Mouse (Mus musculus) lung, postnatal 36 days (tissue): ENCODE data around the gene Olfr70.
A peak's percentile ranks its signal among the peaks of the same experiment; 100 is the strongest.

Source experiments
- DNase-seq: peaks from one replicate; pipeline ENCODE4 v3.0.0; 2022; ENCODE audit warnings: mixed read lengths

The Olfr70 gene

DNA sequence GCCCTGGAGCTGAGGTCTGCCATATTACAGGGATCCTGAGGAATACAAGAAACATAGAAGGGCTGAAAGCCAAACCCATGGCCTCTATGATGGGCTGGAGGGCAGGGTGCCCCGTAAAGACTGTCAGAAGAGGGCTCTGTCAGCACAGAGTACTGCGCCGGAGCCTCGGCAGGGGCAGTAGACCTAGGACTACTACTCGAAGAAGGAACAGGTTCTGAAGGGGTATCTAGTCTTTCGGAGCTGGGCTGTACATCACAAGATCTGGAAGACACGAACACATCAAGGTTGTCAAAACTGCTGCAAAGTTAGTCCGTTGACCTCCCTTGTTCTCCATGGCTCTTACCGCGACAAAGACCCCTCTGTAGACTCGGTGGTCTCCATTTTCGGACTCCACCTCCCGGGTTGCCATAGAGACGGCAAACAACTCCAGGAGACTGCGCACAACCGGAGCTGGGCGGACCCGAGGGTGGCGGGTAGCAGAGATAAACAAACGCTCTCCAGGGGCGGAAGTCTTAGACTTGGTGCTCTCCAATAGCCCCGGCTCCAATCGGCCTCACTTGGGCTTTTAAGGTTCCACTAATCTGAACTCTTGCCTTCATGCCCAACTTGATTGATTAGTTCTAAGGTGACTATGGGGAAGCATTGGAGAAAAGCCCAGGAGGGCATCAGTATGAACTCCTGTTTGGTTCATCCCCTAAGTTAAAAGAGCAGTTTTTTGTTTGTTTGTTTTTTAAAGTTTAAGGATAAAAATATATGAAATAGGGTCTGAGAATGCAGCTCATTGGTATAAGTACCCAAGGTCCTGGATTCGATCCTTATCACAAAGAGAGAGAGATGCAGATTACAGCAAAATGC, 47.2 kb downstream of the Olfr70 start, which contains the start of gene Spag8:
Gene Spag8, minus strand, starts transcription at position 434 of the 855 bp plus-strand sequence.
- peak; percentile 78 for DNase-seq

- DNase-seq, result no peak
Measured at GRCm38 (mm10) chr4:43652726-43653125, 47.9 kb downstream of the Olfr70 start.

- no peak for DNase-seq
Measured at GRCm38 (mm10) chr4:43649783-43650182, 50.8 kb downstream of the Olfr70 start.
